Mouse (Mus musculus) intestine, postnatal 0 days (tissue): ENCODE measurements at regions not wholly inside any gene's neighbourhood (a gene's known extent, or its start where the extent isn't known, plus 50 kb on each side); places are given as distances from the start of the nearest gene placed in this dataset.

Experiments
- ATAC-seq: fragments of 200-750 bp; cut with Nextera tagmentation; 2 replicates; pipeline ENCODE4 v1.8.0; 2017; ENCODE audit warnings: mild to moderate bottlenecking, moderate TSS enrichment, moderate library complexity
- H3K27ac ChIP-seq: fragments of 300-500 bp; sonication (generic); 2 replicates; pipeline ENCODE4 v1.5.1; 2014; ENCODE audit warnings: mild to moderate bottlenecking, low read depth, low read length, moderate library complexity
- H3K27me3 ChIP-seq: fragments of 300-500 bp; sonication (generic); replicated peaks from 2 replicates; pipeline ENCODE4 v1.6.1; 2014; ENCODE audit warnings: low read length, mixed read lengths; ENCODE audit not compliant: control insufficient read depth, insufficient read depth
- H3K36me3 ChIP-seq: fragments of 300-500 bp; sonication (generic); 2 replicates; pipeline ENCODE4 v1.6.1; 2014; ENCODE audit warnings: mild to moderate bottlenecking, moderate library complexity; ENCODE audit not compliant: control insufficient read depth, insufficient read depth
- H3K4me1 ChIP-seq: fragments of 300-500 bp; sonication (generic); replicated peaks from 2 replicates; pipeline ENCODE4 v1.6.1; 2014; ENCODE audit warnings: antibody characterized with exemption, low read length, mixed read lengths; ENCODE audit not compliant: control insufficient read depth, insufficient read depth
- H3K4me2 ChIP-seq: fragments of 300-500 bp; sonication (generic); replicated peaks from 2 replicates; pipeline ENCODE4 v1.6.1; 2014; ENCODE audit warnings: low read depth, mild to moderate bottlenecking, moderate library complexity
- H3K4me3 ChIP-seq: fragments of 300-500 bp; sonication (generic); 2 replicates; pipeline ENCODE4 v1.5.1; 2014; ENCODE audit warnings: low read depth, low read length
- H3K9ac ChIP-seq: fragments of 300-500 bp; sonication (generic); 2 replicates; pipeline ENCODE4 v1.6.1; 2014; ENCODE audit warnings: mild to moderate bottlenecking, low read depth, low read length
- H3K9me3 ChIP-seq: fragments of 300-500 bp; sonication (generic); 2 replicates; pipeline ENCODE4 v1.6.1; 2016; ENCODE audit warnings: mixed run types; ENCODE audit not compliant: control insufficient read depth
- CTCF ChIP-seq: sonication (generic); IDR thresholded peaks from 2 replicates; pipeline ENCODE4 v1.5.1; 2016; ENCODE audit warnings: low read depth, mild to moderate bottlenecking, control low read depth, antibody characterized with exemption, moderate library complexity
- WGBS: fragments of 180-500 bp; shearing (Covaris S2); extraction: QIAGEN DNeasy Blood & Tissue Kit; methylation state at CpG from one replicate; pipeline ENCODE4 v1.1.7; 2014; 5-methylcytosine and 5-hydroxymethylcytosine counted together

DNA sequence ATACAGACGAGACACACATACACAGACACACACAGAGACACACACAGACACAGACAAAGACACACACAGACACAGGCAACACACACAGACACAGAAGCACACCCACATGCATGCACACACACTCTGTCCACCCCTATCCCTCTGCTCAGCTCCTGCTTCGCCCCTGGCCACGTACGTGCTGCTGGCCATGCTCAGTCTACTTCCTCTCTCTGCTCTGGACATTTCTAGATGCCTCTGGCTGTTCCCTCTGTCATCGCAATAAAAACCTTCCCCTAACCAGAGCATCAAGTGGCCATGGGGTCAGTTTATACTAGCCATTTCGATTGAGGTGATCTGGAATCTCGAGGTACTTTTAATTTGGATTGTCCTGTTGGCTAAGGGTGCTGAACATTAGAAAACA lies 118.9 kb upstream of the Slc38a2 start:
- WGBS: 80% methylated on average over 7 of the region's 7 CpGs
- Histone ChIP-seq H3K36me3 (no peaks in the 10 kb centered on the region), H3K27ac (no peak overlapping the region), H3K4me3 (no peak overlapping the region), H3K9ac (no peak overlapping the region), H3K4me2 (no peak overlapping the region), H3K9me3 (no peaks in the 10 kb centered on the region), H3K4me1 (no peaks in the 10 kb centered on the region), H3K27me3 (no peaks in the 10 kb centered on the region)
- no peak for TF ChIP-seq CTCF
- no peak for ATAC-seq

DNA sequence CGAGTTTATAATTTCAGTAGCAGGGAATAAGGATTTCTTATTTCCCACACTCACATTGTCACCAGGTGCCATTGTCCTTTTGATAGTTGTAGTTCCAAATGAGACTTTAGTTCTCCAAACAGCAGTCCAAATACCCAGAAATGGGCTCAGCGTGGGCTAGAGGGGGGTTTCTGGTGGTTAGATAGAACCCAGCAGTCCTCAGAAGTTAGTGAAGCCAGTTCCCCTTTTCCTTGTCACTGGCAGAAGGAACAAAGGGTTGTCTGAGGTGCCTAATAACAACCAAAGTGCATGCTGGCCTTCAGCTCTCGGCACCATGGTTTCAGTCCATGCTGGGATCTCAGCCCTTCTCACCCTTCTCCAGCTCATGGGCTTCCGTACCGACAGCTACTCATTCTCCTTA lies 118.1 kb upstream of the Slc38a2 start:
- Histone ChIP-seq H3K36me3 (no peaks in the 10 kb centered on the region), H3K4me3 (no peak overlapping the region), H3K9me3 (no peaks in the 10 kb centered on the region), H3K27me3 (no peaks in the 10 kb centered on the region), H3K9ac (no peak overlapping the region), H3K27ac (no peak overlapping the region), H3K4me2 (no peak overlapping the region), H3K4me1 (no peaks in the 10 kb centered on the region)
- ATAC-seq: no peak
- TF ChIP-seq CTCF: no peak
- 89% methylated on average over 5 of the region's 5 CpGs for WGBS

DNA sequence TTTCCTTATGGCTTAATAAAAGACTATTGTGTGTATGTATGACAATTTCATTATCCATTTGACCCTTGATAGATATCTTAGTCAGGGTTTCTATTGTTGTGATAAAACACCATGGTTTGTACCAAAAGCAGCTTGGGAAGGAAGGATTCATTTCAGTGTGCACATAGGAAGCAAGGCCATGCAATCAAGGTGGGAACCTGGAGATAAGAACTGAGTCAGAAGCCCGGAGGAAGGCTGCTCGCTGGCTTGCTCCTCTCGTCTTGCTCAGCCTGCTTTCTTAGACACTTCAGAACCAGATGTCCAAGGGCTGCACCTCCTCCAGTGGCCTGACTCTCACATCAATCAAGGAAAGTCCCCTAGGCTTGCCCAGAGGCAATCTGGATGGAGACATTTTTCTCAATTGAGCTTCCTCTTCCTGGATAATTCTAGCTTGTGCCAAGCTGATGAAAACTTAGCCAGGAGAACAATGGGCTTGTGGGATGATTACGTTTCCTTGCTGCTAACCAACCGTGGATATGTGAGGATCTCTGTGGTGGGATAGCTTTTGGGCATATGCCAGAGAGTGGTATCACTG lies 117.6 kb upstream of the Slc38a2 start:
- no peak for ATAC-seq
- WGBS: 58% methylated on average over 5 of the region's 5 CpGs
- Histone ChIP-seq H3K4me3 (no peak overlapping the region), H3K4me1 (no peaks in the 10 kb centered on the region), H3K36me3 (no peaks in the 10 kb centered on the region), H3K27ac (no peak overlapping the region), H3K9ac (no peak overlapping the region), H3K9me3 (no peaks in the 10 kb centered on the region), H3K4me2 (no peak overlapping the region), H3K27me3 (no peaks in the 10 kb centered on the region)
- TF ChIP-seq CTCF: no peak

DNA sequence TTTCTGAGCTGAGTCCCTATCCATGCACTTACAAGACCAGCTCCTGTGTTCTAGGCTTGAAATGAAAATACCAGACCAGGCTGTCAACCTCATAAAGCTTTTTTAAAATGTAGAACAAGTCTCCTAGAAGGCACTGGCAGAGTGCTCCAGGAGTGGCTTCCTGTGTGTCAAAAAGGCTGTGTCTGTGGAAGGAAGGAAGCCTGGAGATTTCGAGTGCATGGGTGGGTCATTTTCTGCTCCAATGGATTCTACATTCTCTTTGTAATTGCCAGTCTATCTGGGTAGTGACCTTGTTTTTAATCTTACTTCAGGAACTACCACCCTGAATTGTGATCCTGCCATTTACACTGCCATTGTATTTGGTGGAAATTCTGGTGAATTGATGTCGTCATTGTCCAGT lies 113.9 kb upstream of the Slc38a2 start:
- no peaks in the 10 kb centered on the region for H3K27me3 ChIP-seq
- H3K36me3 ChIP-seq: no peaks in the 10 kb centered on the region
- no peak overlapping the region for H3K4me3 ChIP-seq
- H3K27ac ChIP-seq: no peak overlapping the region
- ATAC-seq: no peak
- no peak for TF ChIP-seq CTCF
- no peaks in the 10 kb centered on the region for H3K4me1 ChIP-seq
- no peak overlapping the region for H3K4me2 ChIP-seq
- 86% methylated on average over 2 of the region's 2 CpGs for WGBS
- no peaks in the 10 kb centered on the region for H3K9me3 ChIP-seq
- H3K9ac ChIP-seq: no peak overlapping the region

DNA sequence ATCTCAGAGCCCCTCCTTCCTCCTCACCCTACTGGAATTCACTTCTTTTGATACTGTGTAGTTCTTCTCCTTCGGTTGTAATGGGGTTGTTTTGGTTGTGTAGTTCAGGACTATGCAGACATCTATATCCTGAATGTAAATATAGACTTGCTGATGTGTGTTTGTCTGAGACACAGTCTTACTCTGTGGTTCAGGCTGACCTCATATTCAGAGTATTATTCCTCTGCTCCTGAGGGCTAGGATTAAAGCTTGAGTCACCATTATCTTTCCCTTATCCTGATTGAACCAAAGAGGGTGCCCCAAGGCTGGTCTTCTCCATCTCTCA lies 103.2 kb upstream of the Slc38a2 start:
- no peak overlapping the region for H3K9ac ChIP-seq
- 0 out of 2 replicates have a peak, but pooled peaks have one; percentile 43 for ATAC-seq
- no peak for TF ChIP-seq CTCF
- no peak overlapping the region for H3K4me3 ChIP-seq
- no peak overlapping the region; the same call in 1 of the 2 replicates for H3K4me2 ChIP-seq
- H3K9me3 ChIP-seq: no peaks in the 10 kb centered on the region
- WGBS: 34% methylated on average over 1 of the region's 1 CpGs
- H3K4me1 ChIP-seq: peaks cover 5% of the 10 kb centered on the region; the same call in 1 of the 2 replicates
- no peaks in the 10 kb centered on the region for H3K27me3 ChIP-seq
- H3K27ac ChIP-seq: no peak overlapping the region
- H3K36me3 ChIP-seq: no peaks in the 10 kb centered on the region

DNA sequence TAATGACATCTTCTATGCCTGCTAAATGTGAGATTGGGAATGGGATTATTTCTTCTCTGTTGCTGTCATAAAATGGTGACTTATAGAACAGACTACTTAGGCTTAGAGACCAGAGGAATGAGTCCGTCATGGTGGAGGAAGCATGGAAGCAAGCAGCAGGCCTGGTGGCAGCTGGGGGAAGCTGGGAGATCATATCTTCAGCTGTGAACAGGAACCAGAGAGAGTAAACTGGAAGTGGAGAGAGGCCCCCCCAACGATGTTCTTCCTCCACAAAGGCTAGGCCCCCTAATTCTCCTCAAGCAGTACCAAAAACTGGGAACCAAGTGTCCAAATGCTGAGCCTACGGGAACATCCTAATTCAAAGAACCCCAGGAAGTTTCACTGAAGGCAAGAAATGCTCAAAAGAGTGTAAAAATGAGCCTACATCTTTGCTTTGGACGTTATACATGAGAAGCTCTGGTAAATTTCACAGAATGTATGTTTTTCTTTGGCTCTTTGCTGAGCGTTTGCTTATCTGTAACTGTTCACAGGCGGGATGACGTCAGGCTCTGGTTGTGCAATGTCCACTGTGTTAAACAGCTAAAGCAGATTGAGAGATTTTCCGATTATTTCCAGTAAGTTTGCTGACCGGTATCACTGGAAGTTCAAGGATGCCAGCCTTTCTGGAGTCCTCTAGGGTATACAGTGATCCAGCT lies 102.7 kb upstream of the Slc38a2 start:
- Histone ChIP-seq H3K27me3 (no peaks in the 10 kb centered on the region), H3K36me3 (no peaks in the 10 kb centered on the region), H3K4me2 (no peak overlapping the region; the same call in 1 of the 2 replicates), H3K9ac (no peak overlapping the region), H3K4me3 (no peak overlapping the region), H3K9me3 (no peaks in the 10 kb centered on the region), H3K4me1 (peaks cover 5% of the 10 kb centered on the region; the same call in 1 of the 2 replicates), H3K27ac (no peak overlapping the region)
- WGBS: 35% methylated on average over 9 of the region's 9 CpGs
- ATAC-seq: 0 out of 2 replicates have a peak, but pooled peaks have one; percentile 43
- no peak for TF ChIP-seq CTCF
